Mouse (Mus musculus): ENCODE results near the gene Wnk4. TPM values are rescaled to one million over a fixed set of nuclear protein-coding genes. Genes with fewer than 3 reads are reported as not detected.
A peak's percentile ranks its signal among the peaks of the same experiment; 100 is the strongest.

The Wnk4 gene
- polyA plus RNA-seq, 1 experiment from 2014 or later = 9.5 TPM

DNA sequence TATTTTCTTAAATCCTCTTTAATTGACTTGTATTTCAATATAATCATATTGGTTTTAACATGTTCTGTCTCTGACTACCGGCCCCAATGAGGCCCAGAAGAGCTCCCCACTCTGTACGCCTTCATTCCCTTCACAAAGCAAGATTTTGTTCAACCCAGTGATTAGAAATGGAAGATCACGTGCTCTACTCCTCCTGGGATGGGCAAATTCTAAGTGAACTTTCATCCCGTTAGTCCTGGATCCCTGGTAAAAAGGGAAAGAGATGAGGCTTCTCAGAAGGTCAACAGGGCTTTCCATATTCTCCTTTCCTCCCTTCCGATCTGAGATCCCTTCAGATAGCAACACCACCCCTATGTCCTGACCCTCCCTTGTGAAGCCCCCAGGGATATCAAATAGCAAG is 29.8 kb upstream of the Wnk4 start:
- H3K27ac ChIP-seq (replicated peaks) = peak overlapping the region; percentile 76
- H3K4me3 ChIP-seq = no peak overlapping the region
- no peak overlapping the region for H3K9ac ChIP-seq
- 11% methylated on average over 5 of the region's 5 CpGs for WGBS
- no peaks in the 10 kb centered on the region for H3K27me3 ChIP-seq
- peak overlapping the region; percentile 37; the same call in 1 of the 2 replicates for H3K4me2 ChIP-seq
- H3K4me1 ChIP-seq (replicated peaks) = peaks cover 23% of the 10 kb centered on the region
- ATAC-seq (ENCODE audit: low FRiP score, low read depth) = no peak
- H3K9me3 ChIP-seq = no peaks in the 10 kb centered on the region
- no peaks in the 10 kb centered on the region for H3K36me3 ChIP-seq

GRCm38 (mm10) chr11:101230991-101231871 is 29.1 kb upstream of the Wnk4 start:
- Histone ChIP-seq H3K4me1 (replicated peaks) (peaks cover 20% of the 10 kb centered on the region), H3K36me3 (no peaks in the 10 kb centered on the region), H3K27ac (replicated peaks) (peak overlapping the region; percentile 76), H3K9ac (no peak overlapping the region), H3K4me3 (no peak overlapping the region), H3K27me3 (no peaks in the 10 kb centered on the region), H3K9me3 (no peaks in the 10 kb centered on the region), H3K4me2 (peak overlapping the region; percentile 37)
- ATAC-seq (ENCODE audit: low FRiP score, low read depth) = no peak
- WGBS = 14% methylated on average over 18 of the region's 18 CpGs

DNA sequence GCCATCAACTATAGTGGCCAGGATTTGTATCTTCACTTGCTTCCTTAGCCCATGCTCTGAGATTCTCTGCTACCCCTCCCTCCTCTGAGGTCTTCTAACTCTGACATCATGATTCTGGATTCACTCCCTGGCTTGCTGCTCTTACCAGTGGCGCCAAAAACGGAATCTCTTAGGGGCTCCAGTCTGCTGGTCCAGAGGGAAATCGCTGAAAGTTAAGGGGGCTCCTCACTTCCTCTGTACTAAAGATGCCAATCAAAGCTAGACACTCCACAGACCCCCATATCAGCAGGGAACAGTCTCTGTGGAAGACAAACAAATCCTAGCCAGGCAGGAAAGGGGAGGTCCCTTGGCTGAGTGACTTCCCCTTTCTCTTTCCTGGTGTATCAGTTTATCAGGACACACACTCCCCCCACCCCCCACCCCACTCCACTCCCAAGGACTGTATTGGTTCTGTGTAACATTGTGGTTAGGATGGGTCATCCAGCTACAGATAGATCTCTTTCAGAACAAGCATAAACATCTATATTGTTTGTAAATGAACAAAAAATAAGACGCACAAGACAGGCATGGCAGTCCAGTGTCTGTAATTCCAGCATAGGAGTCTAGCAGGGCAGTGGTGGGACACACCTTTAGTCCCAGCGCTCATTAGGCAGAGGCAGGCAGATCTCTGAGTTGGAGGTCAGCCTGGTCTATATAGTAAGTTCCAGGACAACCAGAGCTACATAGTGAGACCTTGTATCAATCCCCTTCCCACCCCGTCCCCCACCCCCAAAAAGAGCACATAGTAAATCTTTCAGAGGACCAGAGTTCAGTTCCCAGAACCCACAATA is 28.1 kb upstream of the Wnk4 start:
- H3K36me3 ChIP-seq = no peaks in the 10 kb centered on the region
- H3K4me1 ChIP-seq (replicated peaks) = peaks cover 16% of the 10 kb centered on the region
- no peak for ATAC-seq (ENCODE audit: low FRiP score, low read depth)
- H3K4me3 ChIP-seq = no peak overlapping the region
- WGBS = 64% methylated on average over 6 of the region's 6 CpGs
- peak overlapping the region; percentile 76 for H3K27ac ChIP-seq (replicated peaks)
- H3K9ac ChIP-seq = no peak overlapping the region
- peak overlapping the region; percentile 37; the same call in 1 of the 2 replicates for H3K4me2 ChIP-seq
- no peaks in the 10 kb centered on the region for H3K9me3 ChIP-seq
- H3K27me3 ChIP-seq = no peaks in the 10 kb centered on the region

DNA sequence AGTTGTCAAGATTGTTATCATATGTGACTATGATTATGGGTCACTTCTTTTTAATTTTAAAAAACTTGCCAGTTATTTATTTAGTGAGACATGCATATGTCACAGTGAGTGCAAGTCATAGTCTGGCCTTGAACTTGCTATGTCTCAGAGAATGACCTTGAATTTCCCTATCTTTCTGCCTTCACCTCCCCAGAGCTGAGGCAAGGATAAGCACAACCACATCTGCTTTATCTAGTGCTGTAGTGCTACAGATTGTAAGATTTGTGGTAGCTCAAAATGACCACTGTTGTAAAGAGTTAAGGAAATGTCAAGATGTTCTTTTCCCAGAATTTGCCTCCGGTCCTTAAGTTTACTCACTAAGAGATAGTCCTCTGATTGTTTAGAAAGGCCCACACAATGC is 27.1 kb upstream of the Wnk4 start:
- H3K36me3 ChIP-seq = no peaks in the 10 kb centered on the region
- H3K27me3 ChIP-seq = no peaks in the 10 kb centered on the region
- H3K9me3 ChIP-seq = no peaks in the 10 kb centered on the region
- H3K9ac ChIP-seq = no peak overlapping the region
- no peak overlapping the region for H3K27ac ChIP-seq (replicated peaks)
- H3K4me1 ChIP-seq (replicated peaks) = peaks cover 16% of the 10 kb centered on the region
- no peak for ATAC-seq (ENCODE audit: low FRiP score, low read depth)
- no peak overlapping the region for H3K4me3 ChIP-seq
- 77% methylated on average over 1 of the region's 1 CpGs for WGBS
- H3K4me2 ChIP-seq = no peak overlapping the region

DNA sequence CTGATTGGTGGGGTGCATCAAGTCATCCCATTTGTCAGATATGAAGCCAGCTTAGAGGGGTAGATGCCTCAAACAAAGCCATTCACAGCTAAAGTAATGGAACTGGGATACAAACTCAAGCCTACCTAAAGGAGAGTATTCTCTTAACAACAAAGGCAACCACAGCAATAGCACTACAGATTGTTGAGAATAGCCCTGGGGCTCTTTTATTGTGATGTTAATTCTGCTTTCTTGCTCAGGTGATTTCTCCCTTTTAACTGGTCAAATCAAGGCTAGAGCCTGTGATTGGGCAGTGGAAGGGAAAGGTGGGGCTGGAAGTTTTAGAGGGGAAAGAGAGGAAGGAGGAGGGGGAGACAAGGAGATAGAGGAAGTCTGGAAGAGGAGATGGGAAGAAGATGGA is 26.2 kb upstream of the Wnk4 start:
- no peak overlapping the region for H3K4me3 ChIP-seq
- no peak overlapping the region for H3K27ac ChIP-seq (replicated peaks)
- H3K27me3 ChIP-seq = no peaks in the 10 kb centered on the region
- H3K4me1 ChIP-seq (replicated peaks) = peaks cover 16% of the 10 kb centered on the region
- H3K9me3 ChIP-seq = no peaks in the 10 kb centered on the region
- H3K36me3 ChIP-seq = no peaks in the 10 kb centered on the region
- H3K4me2 ChIP-seq = no peak overlapping the region
- no peak for ATAC-seq (ENCODE audit: low FRiP score, low read depth)
- no peak overlapping the region for H3K9ac ChIP-seq

DNA sequence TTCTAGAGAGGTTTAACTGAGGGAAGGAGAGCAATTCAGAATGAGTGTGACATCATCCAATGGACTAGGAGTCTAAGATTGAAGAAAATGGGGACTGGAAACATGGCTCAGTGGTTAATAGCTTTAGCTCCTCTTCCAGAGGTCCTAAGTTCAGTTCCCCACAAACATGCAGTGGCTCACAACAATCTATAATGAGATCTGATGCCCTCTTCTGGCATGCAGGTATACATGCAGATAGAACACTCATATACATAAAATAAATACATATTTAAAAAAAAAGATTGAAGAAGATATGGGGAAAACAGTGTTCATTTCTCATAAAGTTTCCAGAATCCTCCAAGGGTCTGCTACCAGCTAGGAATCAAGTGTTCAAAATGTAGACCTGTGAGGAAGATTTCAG is 24.9 kb upstream of the Wnk4 start:
- Histone ChIP-seq H3K4me1 (replicated peaks) (peaks cover 13% of the 10 kb centered on the region), H3K36me3 (no peaks in the 10 kb centered on the region), H3K9me3 (no peaks in the 10 kb centered on the region), H3K27me3 (no peaks in the 10 kb centered on the region), H3K4me3 (no peak overlapping the region), H3K27ac (replicated peaks) (no peak overlapping the region), H3K4me2 (no peak overlapping the region), H3K9ac (no peak overlapping the region)
- no peak for ATAC-seq (ENCODE audit: low FRiP score, low read depth)

DNA sequence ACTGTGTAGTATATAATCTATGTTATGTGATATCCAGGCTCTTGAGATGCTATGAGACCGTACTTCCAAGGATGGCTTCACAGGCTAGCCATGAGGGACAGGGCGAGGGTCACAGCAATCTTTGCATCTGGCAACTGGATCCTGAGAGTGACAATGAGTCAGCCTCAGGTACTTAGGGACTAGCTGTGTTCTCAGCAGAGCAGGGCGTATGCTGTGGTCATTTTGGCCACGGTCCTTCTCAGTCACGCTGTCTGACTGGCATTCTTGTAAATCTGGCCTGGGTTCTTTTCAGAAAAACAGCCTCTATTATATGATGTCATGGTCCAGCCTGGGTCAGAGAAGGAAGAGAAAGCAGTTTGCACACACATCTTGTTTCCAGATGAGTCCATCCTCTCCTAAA is 23.6 kb upstream of the Wnk4 start:
- Histone ChIP-seq H3K27me3 (no peaks in the 10 kb centered on the region), H3K9me3 (no peaks in the 10 kb centered on the region), H3K4me2 (no peak overlapping the region), H3K27ac (replicated peaks) (no peak overlapping the region), H3K4me1 (replicated peaks) (no peaks in the 10 kb centered on the region), H3K9ac (no peak overlapping the region), H3K4me3 (no peak overlapping the region), H3K36me3 (no peaks in the 10 kb centered on the region)
- WGBS = 94% methylated on average over 5 of the region's 5 CpGs
- ATAC-seq (ENCODE audit: low FRiP score, low read depth) = no peak

- H3K9me3 ChIP-seq = no peaks in the 10 kb centered on the region
- ATAC-seq (ENCODE audit: low FRiP score, low read depth) = no peak
- H3K36me3 ChIP-seq = no peaks in the 10 kb centered on the region
- WGBS = 63% methylated on average over 5 of the region's 5 CpGs
- 0 out of 2 replicates have a peak overlapping the region, but pooled peaks have one; percentile 15 for H3K27ac ChIP-seq (replicated peaks)
- H3K27me3 ChIP-seq = no peaks in the 10 kb centered on the region
- H3K4me2 ChIP-seq = no peak overlapping the region
- H3K4me1 ChIP-seq (replicated peaks) = no peaks in the 10 kb centered on the region
- no peak overlapping the region for H3K9ac ChIP-seq
- H3K4me3 ChIP-seq = no peak overlapping the region
Measured at GRCm38 (mm10) chr11:101238071-101238647, 22.2 kb upstream of the Wnk4 start.

GRCm38 (mm10) chr11:101245071-101245470 is 15.3 kb upstream of the Wnk4 start:
- H3K27me3 ChIP-seq = peaks cover 34% of the 10 kb centered on the region
- 41% methylated on average over 4 of the region's 4 CpGs for WGBS
- peaks cover 16% of the 10 kb centered on the region for H3K4me1 ChIP-seq (replicated peaks)
- no peak for ATAC-seq (ENCODE audit: low FRiP score, low read depth)
- H3K4me3 ChIP-seq = no peak overlapping the region
- H3K9me3 ChIP-seq = no peaks in the 10 kb centered on the region
- no peak overlapping the region for H3K27ac ChIP-seq (replicated peaks)
- peak overlapping the region; percentile 99; the same call in 1 of the 2 replicates for H3K4me2 ChIP-seq
- no peaks in the 10 kb centered on the region for H3K36me3 ChIP-seq
- no peak overlapping the region for H3K9ac ChIP-seq

GRCm38 (mm10) chr11:101245855-101246701 is 14.3 kb upstream of the Wnk4 start, which contains the start of gene Ramp2:
Gene Ramp2 (plus strand): TSS chr11:101246028.
- peaks cover 34% of the 10 kb centered on the region for H3K27me3 ChIP-seq
- peak within 1 kb of the TSS; percentile 67 for H3K4me3 ChIP-seq
- H3K9me3 ChIP-seq = no peaks in the 10 kb centered on the region
- peak within 1 kb of the TSS; percentile 82 for H3K9ac ChIP-seq
- H3K36me3 ChIP-seq = no peaks in the 10 kb centered on the region
- H3K27ac ChIP-seq (replicated peaks) = peak within 1 kb of the TSS; percentile 73
- H3K4me1 ChIP-seq (replicated peaks) = peaks cover 16% of the 10 kb centered on the region
- peak; percentile 81 for ATAC-seq (ENCODE audit: low FRiP score, low read depth)
- H3K4me2 ChIP-seq = peak within 1 kb of the TSS; percentile 99
- under 1% methylated on average over 42 of the region's 63 CpGs for WGBS

- Histone ChIP-seq H3K27ac (replicated peaks) (peak overlapping the region; percentile 73), H3K36me3 (no peaks in the 10 kb centered on the region), H3K9ac (peak overlapping the region; percentile 82), H3K4me3 (peak overlapping the region; percentile 67), H3K27me3 (peaks cover 34% of the 10 kb centered on the region), H3K9me3 (no peaks in the 10 kb centered on the region), H3K4me1 (replicated peaks) (peaks cover 16% of the 10 kb centered on the region), H3K4me2 (peak overlapping the region; percentile 99)
- 3% methylated on average over 7 of the region's 7 CpGs for WGBS
- ATAC-seq (ENCODE audit: low FRiP score, low read depth) = 0 out of 2 replicates have a peak, but pooled peaks have one; percentile 36
Measured at GRCm38 (mm10) chr11:101246702-101247012, 13.7 kb upstream of the Wnk4 start.
